Mouse (Mus musculus) embryonic facial prominence, embryonic 11.5 days (tissue): Measurements from ENCODE around the gene Pla2g5. TPM values are rescaled to one million over a fixed set of nuclear protein-coding genes. Genes with fewer than 3 reads are reported as not detected.
"Not testable (repeated sequence)": the region's sequence is repeated elsewhere in the genome, so short reads cannot be mapped to it uniquely, and the experiment has no call there.

ENCODE experiments used
- ATAC-seq: fragments of 200-750 bp; cut with Nextera tagmentation; replicated peaks from 2 replicates; pipeline ENCODE4 v1.8.0; 2017; ENCODE audit warnings: low read depth; ENCODE audit not compliant: insufficient number of reproducible peaks, low FRiP score, low TSS enrichment
- DNase-seq: peaks from one replicate; pipeline ENCODE4 v3.0.0-alpha.2; 2015; ENCODE audit warnings: low spot score
- H3K27ac ChIP-seq: fragments of 300-500 bp; sonication (generic); replicated peaks from 2 replicates; pipeline ENCODE4 v1.5.1; 2014; ENCODE audit warnings: mild to moderate bottlenecking, low read depth, low read length, control low read depth
- H3K27me3 ChIP-seq: fragments of 300-500 bp; sonication (generic); 2 replicates; pipeline ENCODE4 v1.6.1; 2014; ENCODE audit warnings: mild to moderate bottlenecking, low read length, moderate library complexity, mixed read lengths; ENCODE audit not compliant: control insufficient read depth, insufficient read depth
- H3K36me3 ChIP-seq: fragments of 300-500 bp; sonication (generic); replicated peaks from 2 replicates; pipeline ENCODE4 v1.6.1; 2014; ENCODE audit warnings: low read depth, mild to moderate bottlenecking, low read length, moderate library complexity, mixed read lengths; ENCODE audit not compliant: control insufficient read depth, insufficient read depth
- H3K4me1 ChIP-seq: fragments of 300-500 bp; sonication (generic); 2 replicates; pipeline ENCODE4 v1.6.1; 2014; ENCODE audit warnings: low read length, mixed read lengths; ENCODE audit not compliant: control insufficient read depth, insufficient read depth
- H3K4me2 ChIP-seq: fragments of 300-500 bp; sonication (generic); 2 replicates; pipeline ENCODE4 v1.6.1; 2014; ENCODE audit warnings: low read depth, mild to moderate bottlenecking, control low read depth, low read length, moderate library complexity
- H3K4me3 ChIP-seq: fragments of 300-500 bp; sonication (generic); 2 replicates; pipeline ENCODE4 v1.5.1; 2014; ENCODE audit warnings: low read depth, low read length, control low read depth
- H3K9ac ChIP-seq: fragments of 300-500 bp; sonication (generic); replicated peaks from 2 replicates; pipeline ENCODE4 v1.6.1; 2014; ENCODE audit warnings: mild to moderate bottlenecking, control low read depth, low read length
- H3K9me3 ChIP-seq: fragments of 300-500 bp; sonication (generic); replicated peaks from 2 replicates; pipeline ENCODE4 v1.6.1; 2016; ENCODE audit warnings: mild to moderate bottlenecking, low read length, inconsistent platforms, mixed read lengths; ENCODE audit not compliant: control insufficient read depth
- WGBS: fragments of 180-500 bp; shearing (Covaris S2); extraction: QIAGEN DNeasy Blood & Tissue Kit; methylation state at CpG from one replicate; pipeline ENCODE4 v1.1.7; 2014; 5-methylcytosine and 5-hydroxymethylcytosine counted together
- polyA plus RNA-seq: library from polyadenylated mRNA; unstranded; fragments of >200 nt; fragmentation: Nextera tagmentation; extraction: Ambion mirVana; gene quantifications from 2 replicates; pipeline ENCODE4 v1.2.1, GENCODE M21; 2014

The Pla2g5 gene
- polyA plus RNA-seq, 1 experiment from 2014 or later, result 0.87 TPM

GRCm38 (mm10) chr4:138825751-138826567 lies 37.3 kb downstream of the Pla2g5 start:
- no peaks in the 10 kb centered on the region for H3K36me3 ChIP-seq
- H3K9me3 ChIP-seq, result no peaks in the 10 kb centered on the region
- no peak overlapping the region for H3K27ac ChIP-seq
- no peak overlapping the region for H3K4me3 ChIP-seq
- H3K4me2 ChIP-seq, result no peak overlapping the region
- no peaks in the 10 kb centered on the region for H3K27me3 ChIP-seq
- WGBS, result 64% methylated on average over 18 of the region's 18 CpGs
- no peak overlapping the region for H3K9ac ChIP-seq
- no peaks in the 10 kb centered on the region for H3K4me1 ChIP-seq
- peak; percentile 12 for DNase-seq
- no peak for ATAC-seq

GRCm38 (mm10) chr4:138824660-138825059 lies 38.6 kb downstream of the Pla2g5 start:
- H3K36me3 ChIP-seq, result no peaks in the 10 kb centered on the region
- ATAC-seq (no peak), DNase-seq (peak; percentile 19)
- H3K4me3 ChIP-seq, result no peak overlapping the region
- H3K27ac ChIP-seq, result no peak overlapping the region
- no peaks in the 10 kb centered on the region for H3K9me3 ChIP-seq
- no peaks in the 10 kb centered on the region for H3K27me3 ChIP-seq
- WGBS, result 90% methylated on average over 2 of the region's 2 CpGs
- no peak overlapping the region for H3K4me2 ChIP-seq
- H3K4me1 ChIP-seq, result no peaks in the 10 kb centered on the region
- no peak overlapping the region for H3K9ac ChIP-seq

- H3K9me3 ChIP-seq, H3K4me3 ChIP-seq, H3K27me3 ChIP-seq, DNase-seq, H3K36me3 ChIP-seq, ATAC-seq, H3K27ac ChIP-seq, H3K9ac ChIP-seq, H3K4me1 ChIP-seq, H3K4me2 ChIP-seq: not testable (repeated sequence)
- WGBS, result 83% methylated on average over 2 of the region's 2 CpGs
These were observed 39.1 kb downstream of the Pla2g5 start for GRCm38 (mm10) chr4:138824161-138824560.

- no peaks in the 10 kb centered on the region for H3K4me1 ChIP-seq
- H3K4me2 ChIP-seq, result no peak overlapping the region
- H3K27ac ChIP-seq, result no peak overlapping the region
- ATAC-seq (no peak), DNase-seq (no peak)
- no peak overlapping the region for H3K9ac ChIP-seq
- H3K9me3 ChIP-seq, result no peaks in the 10 kb centered on the region
- H3K27me3 ChIP-seq, result no peaks in the 10 kb centered on the region
- WGBS, result 81% methylated on average over 2 of the region's 2 CpGs
- H3K36me3 ChIP-seq, result no peaks in the 10 kb centered on the region
- no peak overlapping the region for H3K4me3 ChIP-seq
These were observed 42.2 kb downstream of the Pla2g5 start for GRCm38 (mm10) chr4:138821036-138821435.

DNA sequence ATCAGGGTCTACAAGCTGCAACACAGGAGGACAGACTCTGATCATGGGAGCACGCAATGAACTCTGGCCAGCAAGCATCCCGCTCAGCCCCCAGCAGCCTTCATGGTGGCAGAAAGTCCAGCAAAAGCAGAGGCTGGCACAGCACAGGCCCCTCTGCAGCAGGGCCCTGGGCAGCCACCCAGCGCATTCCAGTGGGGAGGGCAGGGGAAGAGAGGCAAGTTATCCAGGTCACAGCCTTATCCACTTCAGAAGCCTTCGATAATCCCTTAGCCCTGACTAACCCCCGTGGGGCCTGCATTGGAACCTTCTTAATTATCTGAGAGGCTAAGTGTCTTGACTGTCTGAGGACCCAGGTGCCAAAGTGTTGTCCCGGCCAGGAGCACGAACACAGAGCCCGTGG lies 44.2 kb downstream of the Pla2g5 start:
- ATAC-seq (no peak), DNase-seq (no peak)
- H3K36me3 ChIP-seq, result no peaks in the 10 kb centered on the region
- peak overlapping the region; percentile 9; the same call in 1 of the 2 replicates for H3K9ac ChIP-seq
- H3K27me3 ChIP-seq, result no peaks in the 10 kb centered on the region
- H3K27ac ChIP-seq, result no peak overlapping the region
- no peaks in the 10 kb centered on the region for H3K9me3 ChIP-seq
- no peaks in the 10 kb centered on the region for H3K4me1 ChIP-seq
- H3K4me2 ChIP-seq, result no peak overlapping the region
- WGBS, result 36% methylated on average over 8 of the region's 8 CpGs
- H3K4me3 ChIP-seq, result no peak overlapping the region

GRCm38 (mm10) chr4:138817736-138818135 lies 45.5 kb downstream of the Pla2g5 start:
- H3K9ac ChIP-seq, result no peak overlapping the region
- ATAC-seq (no peak), DNase-seq (no peak)
- H3K36me3 ChIP-seq, result no peaks in the 10 kb centered on the region
- 75% methylated on average over 6 of the region's 6 CpGs for WGBS
- no peak overlapping the region for H3K27ac ChIP-seq
- no peaks in the 10 kb centered on the region for H3K9me3 ChIP-seq
- H3K4me2 ChIP-seq, result no peak overlapping the region
- H3K4me1 ChIP-seq, result no peaks in the 10 kb centered on the region
- no peak overlapping the region for H3K4me3 ChIP-seq
- no peaks in the 10 kb centered on the region for H3K27me3 ChIP-seq

GRCm38 (mm10) chr4:138816166-138816565 lies 47.1 kb downstream of the Pla2g5 start:
- Histone ChIP-seq H3K4me2 (no peak overlapping the region), H3K27me3 (no peaks in the 10 kb centered on the region), H3K9ac (no peak overlapping the region), H3K36me3 (no peaks in the 10 kb centered on the region), H3K4me1 (no peaks in the 10 kb centered on the region), H3K4me3 (no peak overlapping the region), H3K9me3 (no peaks in the 10 kb centered on the region), H3K27ac (no peak overlapping the region)
- 77% methylated on average over 9 of the region's 9 CpGs for WGBS
- DNase-seq (no peak), ATAC-seq (no peak)

GRCm38 (mm10) chr4:138806920-138807541 lies 56.3 kb downstream of the Pla2g5 start:
- no peaks in the 10 kb centered on the region for H3K36me3 ChIP-seq
- no peaks in the 10 kb centered on the region for H3K27me3 ChIP-seq
- H3K9ac ChIP-seq, result no peak overlapping the region
- DNase-seq (no peak), ATAC-seq (no peak)
- H3K4me1 ChIP-seq, result no peaks in the 10 kb centered on the region
- H3K27ac ChIP-seq, result no peak overlapping the region
- no peaks in the 10 kb centered on the region for H3K9me3 ChIP-seq
- WGBS, result 61% methylated on average over 7 of the region's 7 CpGs
- no peak overlapping the region for H3K4me3 ChIP-seq
- H3K4me2 ChIP-seq, result no peak overlapping the region
